Mouse (Mus musculus) hindbrain, embryonic 15.5 days (tissue): Measurements from ENCODE around the gene Eed. TPM values are rescaled to one million over a fixed set of nuclear protein-coding genes. Genes with fewer than 3 reads are reported as not detected.

ENCODE experiments used
- ATAC-seq: fragments of 200-750 bp; cut with Nextera tagmentation; 2 replicates; pipeline ENCODE4 v1.8.0; 2017; ENCODE audit warnings: low read depth, moderate number of reproducible peaks, moderate TSS enrichment; ENCODE audit not compliant: low FRiP score
- H3K27ac ChIP-seq: fragments of 300-500 bp; sonication (generic); replicated peaks from 2 replicates; pipeline ENCODE4 v1.5.1; 2015; ENCODE audit warnings: mild to moderate bottlenecking, inconsistent platforms
- H3K27me3 ChIP-seq: fragments of 300-500 bp; sonication (generic); 2 replicates; pipeline ENCODE4 v1.6.1; 2015; ENCODE audit warnings: control low read depth, inconsistent platforms
- H3K36me3 ChIP-seq: fragments of 300-500 bp; sonication (generic); 2 replicates; pipeline ENCODE4 v1.6.1; 2015; ENCODE audit warnings: control low read depth, inconsistent platforms
- H3K4me1 ChIP-seq: fragments of 300-500 bp; sonication (generic); replicated peaks from 2 replicates; pipeline ENCODE4 v1.6.1; 2015; ENCODE audit warnings: control low read depth, inconsistent platforms
- H3K4me2 ChIP-seq: fragments of 300-500 bp; sonication (generic); 2 replicates; pipeline ENCODE4 v1.6.1; 2015; ENCODE audit warnings: moderate library complexity, mild to moderate bottlenecking, inconsistent platforms
- H3K4me3 ChIP-seq: fragments of 300-500 bp; sonication (generic); 2 replicates; pipeline ENCODE4 v1.5.1; 2015; ENCODE audit warnings: mild to moderate bottlenecking, inconsistent platforms
- H3K9ac ChIP-seq: fragments of 300-500 bp; sonication (generic); 2 replicates; pipeline ENCODE4 v1.6.1; 2015; ENCODE audit warnings: inconsistent platforms
- H3K9me3 ChIP-seq: fragments of 300-500 bp; sonication (generic); 2 replicates; pipeline ENCODE4 v1.6.1; 2016; ENCODE audit warnings: control low read depth, inconsistent platforms
- WGBS: fragments of 180-500 bp; shearing (Covaris S2); methylation state at CpG from one replicate; pipeline ENCODE4 v1.1.7; 2015; 5-methylcytosine and 5-hydroxymethylcytosine counted together
- polyA plus RNA-seq: library from polyadenylated mRNA; unstranded; fragments of >200 nt; fragmentation: Nextera tagmentation; extraction: Ambion mirVana; gene quantifications from 2 replicates; pipeline ENCODE4 v1.2.1, GENCODE M21; 2015

Gene Eed
- polyA plus RNA-seq, 1 experiment from 2014 or later, result 32.7 TPM

DNA sequence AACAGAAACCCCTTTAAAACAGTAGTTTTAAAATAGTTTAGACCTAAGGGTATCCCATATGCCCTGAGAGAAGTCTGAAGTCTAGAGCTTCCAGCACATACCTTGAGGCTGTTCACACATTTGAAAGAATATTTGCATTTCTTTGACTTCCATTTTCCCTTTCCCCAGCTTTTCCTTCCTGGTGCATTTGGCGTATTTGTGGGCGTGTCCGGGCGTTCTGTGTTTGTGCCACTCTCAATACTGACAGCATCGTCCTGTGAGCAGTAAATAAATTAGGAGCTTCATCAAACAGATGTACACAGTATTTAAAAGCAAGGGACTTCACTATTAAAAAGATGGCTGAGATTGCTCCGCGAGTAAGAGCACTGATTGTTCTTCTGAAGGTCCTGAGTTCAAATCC lies 4.0 kb downstream of the Eed start:
- Histone ChIP-seq H3K4me3 (no peak overlapping the region), H3K4me1 (peaks cover 17% of the 10 kb centered on the region), H3K9me3 (no peaks in the 10 kb centered on the region), H3K4me2 (no peak overlapping the region), H3K9ac (no peak overlapping the region), H3K27ac (no peak overlapping the region), H3K27me3 (no peaks in the 10 kb centered on the region), H3K36me3 (peaks cover 22% of the 10 kb centered on the region)
- 96% methylated on average over 7 of the region's 7 CpGs for WGBS
- no peak for ATAC-seq

DNA sequence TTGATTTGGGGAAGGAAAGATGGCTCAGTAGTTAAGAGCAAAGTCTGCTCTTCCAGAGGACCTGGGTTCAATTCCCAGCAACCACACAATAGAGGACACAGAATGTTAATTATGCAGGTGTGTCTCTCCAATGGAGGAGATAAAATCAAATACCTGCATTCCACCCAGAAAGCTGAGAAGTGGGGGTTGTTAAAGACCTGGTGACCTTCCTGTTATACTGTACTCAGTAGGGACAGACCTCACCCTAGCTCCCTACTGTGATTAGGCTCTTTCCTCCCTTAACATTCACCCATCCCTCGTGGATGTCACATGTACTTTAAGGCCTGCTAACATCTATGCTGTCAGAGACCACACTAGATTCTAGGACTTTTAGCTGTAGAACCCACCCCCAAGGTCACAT lies 5.2 kb downstream of the Eed start:
- H3K36me3 ChIP-seq, result peaks cover 22% of the 10 kb centered on the region
- 100% methylated on average over 1 of the region's 1 CpGs for WGBS
- no peak for ATAC-seq

DNA sequence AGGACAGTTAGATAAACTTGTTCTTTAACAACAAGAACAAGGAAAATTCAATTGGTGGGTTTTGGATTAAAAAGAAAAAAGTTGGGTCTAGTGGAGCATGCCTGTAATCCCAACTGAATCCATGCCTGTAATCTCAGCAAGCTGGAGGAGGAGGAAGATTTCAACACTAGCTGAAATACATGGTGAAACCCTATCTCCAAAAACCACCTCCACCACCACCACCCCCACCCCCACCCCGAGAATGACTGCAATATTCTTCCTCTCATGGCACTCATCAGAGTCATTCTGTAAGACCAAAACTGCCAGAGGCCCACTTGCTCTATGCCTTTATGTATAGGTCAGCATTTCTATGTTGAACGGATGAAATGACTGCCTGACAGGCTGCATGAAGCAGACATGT lies 13.5 kb downstream of the Eed start:
- no peak overlapping the region for H3K4me2 ChIP-seq
- WGBS, result 93% methylated on average over 2 of the region's 2 CpGs
- no peaks in the 10 kb centered on the region for H3K4me1 ChIP-seq
- H3K9me3 ChIP-seq, result no peaks in the 10 kb centered on the region
- no peak overlapping the region for H3K4me3 ChIP-seq
- peaks cover 24% of the 10 kb centered on the region for H3K36me3 ChIP-seq
- no peak for ATAC-seq
- no peak overlapping the region for H3K27ac ChIP-seq
- H3K9ac ChIP-seq, result no peak overlapping the region
- H3K27me3 ChIP-seq, result no peaks in the 10 kb centered on the region

More for the DNA sequence above, 5.2 kb downstream of the Eed start:
- Histone ChIP-seq H3K4me3 (no peak overlapping the region), H3K4me1 (peaks cover 14% of the 10 kb centered on the region), H3K27me3 (no peaks in the 10 kb centered on the region), H3K9ac (no peak overlapping the region), H3K27ac (no peak overlapping the region), H3K4me2 (no peak overlapping the region), H3K9me3 (no peaks in the 10 kb centered on the region)

DNA sequence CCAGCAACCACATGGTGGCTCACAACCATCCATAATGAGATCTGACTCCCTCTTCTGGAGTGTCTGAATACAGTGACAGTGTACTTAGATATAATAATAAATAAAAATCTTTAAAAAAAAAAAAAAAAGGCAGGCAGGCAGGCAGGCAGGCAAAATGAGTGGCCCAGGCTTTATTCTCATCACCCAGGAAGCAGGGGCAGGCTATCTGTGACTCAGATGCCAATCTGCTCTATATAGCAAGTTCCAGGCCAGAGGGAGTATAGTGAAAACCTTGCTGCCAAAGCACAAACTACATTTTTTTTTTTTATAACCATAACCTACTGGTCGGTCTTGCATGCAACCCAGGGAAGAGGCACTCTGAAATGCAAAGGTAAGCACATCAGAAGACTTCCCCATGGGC lies 14.0 kb downstream of the Eed start:
- H3K27me3 ChIP-seq, result no peaks in the 10 kb centered on the region
- no peaks in the 10 kb centered on the region for H3K9me3 ChIP-seq
- H3K9ac ChIP-seq, result no peak overlapping the region
- no peaks in the 10 kb centered on the region for H3K4me1 ChIP-seq
- H3K4me3 ChIP-seq, result no peak overlapping the region
- H3K4me2 ChIP-seq, result no peak overlapping the region
- no peak for ATAC-seq
- no peak overlapping the region for H3K27ac ChIP-seq
- 100% methylated on average over 1 of the region's 1 CpGs for WGBS
- H3K36me3 ChIP-seq, result peaks cover 24% of the 10 kb centered on the region

DNA sequence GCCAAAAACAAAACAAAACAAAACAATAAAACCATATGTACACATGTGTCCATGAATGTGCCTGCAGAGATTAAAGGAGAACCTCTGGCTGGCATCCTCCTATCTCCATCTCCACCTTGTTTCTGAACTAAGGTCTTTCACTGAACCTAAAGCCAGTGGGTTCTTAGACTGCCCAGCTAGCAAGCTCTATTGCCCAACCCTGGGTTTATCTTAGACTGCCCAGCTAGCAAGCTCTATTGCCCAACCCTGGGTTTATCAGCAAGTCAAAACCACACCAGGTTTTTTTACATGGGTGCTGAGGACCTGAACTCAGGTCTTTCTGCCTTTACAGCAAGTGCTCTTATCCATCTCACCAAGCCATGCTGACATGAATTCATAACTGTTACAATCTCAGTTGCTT lies 17.6 kb downstream of the Eed start:
- no peak overlapping the region for H3K9ac ChIP-seq
- no peaks in the 10 kb centered on the region for H3K27me3 ChIP-seq
- H3K27ac ChIP-seq, result no peak overlapping the region
- H3K4me2 ChIP-seq, result no peak overlapping the region
- no peak for ATAC-seq
- H3K4me1 ChIP-seq, result no peaks in the 10 kb centered on the region
- H3K36me3 ChIP-seq, result peaks cover 24% of the 10 kb centered on the region
- H3K4me3 ChIP-seq, result no peak overlapping the region
- H3K9me3 ChIP-seq, result no peaks in the 10 kb centered on the region

DNA sequence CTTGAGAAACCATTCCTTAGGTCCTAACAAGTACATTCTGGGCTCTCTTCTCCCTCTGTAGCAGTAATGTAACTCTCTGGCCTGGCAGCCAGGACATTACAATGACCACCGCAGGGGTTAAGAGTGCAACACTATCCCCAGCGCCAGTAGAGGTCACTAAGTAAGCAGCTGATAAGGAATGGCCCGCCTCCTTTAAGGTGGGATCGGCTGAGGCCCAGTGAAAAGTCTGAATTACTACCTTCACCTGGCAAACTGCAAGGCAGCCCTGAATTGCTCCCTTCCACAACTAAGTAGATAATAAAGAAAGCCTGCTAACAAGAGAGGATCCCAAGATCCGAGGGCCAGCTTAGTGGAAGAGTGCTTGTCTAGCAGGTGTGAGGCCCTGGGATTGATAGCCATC lies 23.5 kb downstream of the Eed start:
- H3K4me2 ChIP-seq, result no peak overlapping the region
- WGBS, result 54% methylated on average over 5 of the region's 5 CpGs
- peaks cover 22% of the 10 kb centered on the region for H3K36me3 ChIP-seq
- no peak for ATAC-seq
- H3K4me3 ChIP-seq, result no peak overlapping the region
- H3K27me3 ChIP-seq, result no peaks in the 10 kb centered on the region
- H3K9me3 ChIP-seq, result no peaks in the 10 kb centered on the region
- H3K9ac ChIP-seq, result no peak overlapping the region
- no peak overlapping the region for H3K27ac ChIP-seq
- no peaks in the 10 kb centered on the region for H3K4me1 ChIP-seq

DNA sequence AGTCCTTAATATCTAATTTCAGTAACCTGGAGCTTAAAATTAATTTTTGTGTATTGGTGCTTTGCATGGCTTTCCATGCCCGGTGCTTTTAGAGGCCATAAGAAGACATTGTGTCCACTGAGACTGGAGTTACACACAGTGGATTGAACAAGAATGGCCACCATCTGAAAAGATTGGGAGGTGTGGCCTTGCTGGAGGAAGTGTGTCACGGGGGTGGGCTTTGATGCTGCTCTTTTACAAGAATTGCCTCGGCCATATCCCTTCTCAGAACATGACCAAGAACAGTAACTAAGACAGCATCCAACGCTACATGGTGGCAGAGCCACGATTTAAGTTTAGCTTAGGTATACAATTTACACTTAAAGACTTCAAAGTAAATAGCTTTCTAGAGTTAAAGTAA lies 26.5 kb downstream of the Eed start:
- no peaks in the 10 kb centered on the region for H3K9me3 ChIP-seq
- peaks cover 13% of the 10 kb centered on the region; the same call in 1 of the 2 replicates for H3K36me3 ChIP-seq
- ATAC-seq, result no peak
- no peaks in the 10 kb centered on the region for H3K4me1 ChIP-seq
- WGBS, result 91% methylated on average over 5 of the region's 5 CpGs
- no peak overlapping the region for H3K4me2 ChIP-seq
- no peak overlapping the region for H3K9ac ChIP-seq
- no peak overlapping the region for H3K27ac ChIP-seq
- H3K4me3 ChIP-seq, result no peak overlapping the region
- no peaks in the 10 kb centered on the region for H3K27me3 ChIP-seq

DNA sequence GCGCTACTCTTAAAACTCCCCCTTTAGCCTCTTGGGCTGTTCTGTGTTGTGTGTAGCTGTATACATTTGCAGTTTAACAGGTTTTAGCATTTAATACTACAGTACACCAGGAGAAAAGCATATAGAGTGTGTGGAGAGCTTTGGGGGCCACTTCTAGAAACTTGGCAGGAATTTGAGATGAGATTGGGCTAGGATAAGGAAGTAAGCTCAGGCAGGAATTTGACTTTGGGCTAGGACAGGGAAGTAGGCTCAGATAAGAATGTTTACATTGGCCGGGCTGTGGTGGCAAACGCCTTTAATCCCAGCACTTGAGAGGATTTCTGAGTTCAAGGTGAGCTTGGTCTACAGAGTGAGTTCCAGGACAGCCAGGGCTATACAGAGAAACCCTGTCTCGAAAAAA lies 31.4 kb downstream of the Eed start:
- H3K36me3 ChIP-seq, result peaks cover 3% of the 10 kb centered on the region; the same call in 1 of the 2 replicates
- no peaks in the 10 kb centered on the region for H3K4me1 ChIP-seq
- 83% methylated on average over 4 of the region's 4 CpGs for WGBS
- no peak overlapping the region for H3K4me3 ChIP-seq
- H3K9me3 ChIP-seq, result no peaks in the 10 kb centered on the region
- H3K4me2 ChIP-seq, result no peak overlapping the region
- H3K9ac ChIP-seq, result no peak overlapping the region
- no peak overlapping the region for H3K27ac ChIP-seq
- H3K27me3 ChIP-seq, result no peaks in the 10 kb centered on the region
- ATAC-seq, result no peak

DNA sequence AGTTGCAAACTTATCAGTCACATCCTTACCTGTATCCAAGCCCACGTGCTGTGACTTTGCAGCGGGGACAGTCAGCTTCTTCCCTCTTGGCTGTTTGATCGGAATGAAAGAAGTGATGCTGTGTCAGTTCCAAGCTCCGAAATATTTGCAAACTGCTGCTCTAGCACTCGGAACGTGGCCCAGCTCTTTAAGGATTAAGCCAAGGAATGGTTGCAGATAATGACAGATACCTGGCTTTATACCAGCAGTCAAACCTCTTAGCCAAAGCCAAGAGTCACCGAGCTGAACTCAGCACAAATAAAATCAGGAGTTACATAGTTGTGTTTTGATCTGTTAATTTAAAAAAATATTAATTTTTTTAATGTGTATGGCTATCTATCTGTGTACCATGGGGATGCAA lies 32.8 kb downstream of the Eed start:
- Histone ChIP-seq H3K9ac (no peak overlapping the region), H3K4me2 (no peak overlapping the region), H3K4me3 (no peak overlapping the region), H3K27ac (no peak overlapping the region), H3K4me1 (no peaks in the 10 kb centered on the region), H3K9me3 (no peaks in the 10 kb centered on the region), H3K27me3 (no peaks in the 10 kb centered on the region), H3K36me3 (no peaks in the 10 kb centered on the region)
- no peak for ATAC-seq
- WGBS, result 83% methylated on average over 7 of the region's 7 CpGs

DNA sequence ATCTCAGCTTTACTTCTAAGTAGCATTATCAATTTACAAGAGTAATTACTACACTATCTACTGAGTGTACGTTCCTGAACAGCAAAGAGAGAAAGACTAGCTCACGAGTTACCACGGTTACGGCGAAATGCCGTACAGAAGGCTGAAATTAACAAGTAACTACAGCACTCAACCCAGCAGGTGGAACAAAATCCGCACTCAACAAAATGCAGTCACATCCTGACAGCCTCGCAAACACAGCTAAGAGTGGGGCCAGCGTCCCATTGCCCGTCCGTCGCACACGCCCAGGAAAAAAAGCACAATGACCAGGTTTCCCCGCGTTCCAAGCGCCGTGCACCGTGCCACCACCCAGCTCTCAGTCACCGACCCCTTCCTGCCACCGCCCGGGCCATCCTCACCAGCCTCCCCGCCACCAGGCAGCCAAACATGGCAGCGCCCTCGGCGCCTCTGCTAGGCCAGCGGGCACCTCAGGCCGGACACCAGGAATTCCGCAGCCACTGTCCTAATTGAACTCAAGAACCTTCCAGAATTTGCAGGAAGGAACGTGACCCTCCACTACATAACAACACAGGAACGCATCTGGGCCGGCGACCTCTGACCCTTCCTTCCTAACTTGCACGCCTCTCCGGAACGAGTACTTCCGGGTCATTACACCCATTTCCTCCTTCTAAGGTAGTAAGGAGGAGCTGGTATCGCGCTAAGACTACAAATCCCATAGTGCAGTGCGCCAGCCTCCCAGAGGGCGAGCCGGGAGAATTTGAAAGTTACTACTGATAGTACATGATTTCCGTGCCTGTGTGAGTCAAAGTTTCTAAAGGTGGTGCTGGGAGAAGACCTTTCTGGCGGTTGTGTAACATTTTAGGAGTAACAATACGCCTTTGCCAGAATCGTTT lies 40.0 kb downstream of the Eed start, which contains the start of gene Hikeshi:
TSS of gene Hikeshi (minus strand) at position 634 of the 893 bp plus-strand sequence.
- WGBS, result under 1% methylated on average over 45 of the region's 45 CpGs
- H3K27me3 ChIP-seq, result no peaks in the 10 kb centered on the region
- H3K4me3 ChIP-seq, result peak within 1 kb of the TSS; percentile 65
- H3K27ac ChIP-seq, result peak within 1 kb of the TSS; percentile 80
- no peaks in the 10 kb centered on the region for H3K9me3 ChIP-seq
- no peaks in the 10 kb centered on the region for H3K36me3 ChIP-seq
- peak within 1 kb of the TSS; percentile 62 for H3K4me2 ChIP-seq
- peak within 1 kb of the TSS; percentile 62 for H3K9ac ChIP-seq
- peak; percentile 99 for ATAC-seq
- peaks cover 9% of the 10 kb centered on the region for H3K4me1 ChIP-seq

DNA sequence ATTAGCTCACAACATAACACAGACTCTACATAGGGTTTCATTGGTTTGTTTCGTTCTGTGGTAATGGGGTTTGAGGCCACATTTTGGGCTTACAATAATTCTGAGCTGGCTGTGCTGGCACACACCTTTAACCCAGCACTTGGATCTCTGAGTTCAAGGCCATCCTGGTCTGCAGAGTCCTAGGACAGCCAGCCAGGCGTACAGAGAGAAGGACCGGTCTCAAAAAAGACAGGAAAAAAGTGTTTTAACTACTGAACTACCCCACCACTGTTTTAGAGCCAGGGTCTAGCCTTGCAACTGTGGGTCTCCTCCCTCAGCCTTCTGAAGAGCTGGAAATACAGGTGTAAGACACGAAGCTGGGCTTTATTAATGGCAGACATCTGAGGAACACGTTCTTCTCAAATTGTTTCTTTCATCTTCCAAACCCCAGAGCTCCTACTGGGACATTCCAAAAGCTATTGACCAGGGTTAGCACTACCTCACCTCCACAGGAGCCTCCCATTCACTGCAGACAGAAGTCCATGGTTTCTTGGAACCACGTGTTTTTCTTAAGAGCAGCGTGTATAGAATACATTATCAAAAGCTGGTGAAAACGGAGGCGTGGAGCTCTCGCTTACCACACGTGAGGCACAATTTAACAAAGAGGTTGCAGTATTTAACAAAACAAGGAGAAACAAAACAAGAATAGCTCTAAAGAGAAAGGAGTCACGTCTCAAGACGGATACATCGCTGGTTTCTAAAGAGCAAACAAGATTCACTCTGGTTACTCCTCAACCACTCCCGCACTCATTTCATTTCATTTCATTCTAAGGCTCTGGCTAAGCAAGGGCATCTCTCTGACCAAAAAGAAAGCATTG lies 41.1 kb downstream of the Eed start:
- no peak for ATAC-seq
- WGBS, result 38% methylated on average over 15 of the region's 15 CpGs

More for the DNA sequence above, 41.1 kb downstream of the Eed start:
- H3K4me3 ChIP-seq, result peak overlapping the region; percentile 65
- 0 out of 2 replicates have a peak, but pooled peaks cover 1% of the 10 kb centered on the region for H3K36me3 ChIP-seq
- H3K9me3 ChIP-seq, result no peaks in the 10 kb centered on the region
- H3K4me1 ChIP-seq, result peaks cover 9% of the 10 kb centered on the region
- no peak overlapping the region for H3K27ac ChIP-seq
- H3K27me3 ChIP-seq, result no peaks in the 10 kb centered on the region
- H3K4me2 ChIP-seq, result peak overlapping the region; percentile 62
- H3K9ac ChIP-seq, result peak overlapping the region; percentile 62
